Mouse (Mus musculus) ES-E14 (cell line): ENCODE results near the gene Uvrag. TPM values are rescaled to one million over a fixed set of nuclear protein-coding genes. Genes with fewer than 3 reads are reported as not detected.

ENCODE experiments used
- DNase-seq: peaks from one replicate; pipeline ENCODE4 v3.0.0-alpha.2; 2013; ENCODE audit warnings: low read depth, low spot score
- H3K27ac ChIP-seq: 2 replicates; pipeline ENCODE4 v1.5.1; 2012; ENCODE audit warnings: low read depth, mild to moderate bottlenecking, low read length, moderate library complexity, mixed read lengths; ENCODE audit not compliant: poor library complexity, insufficient read depth, severe bottlenecking
- H3K36me3 ChIP-seq: 2 replicates; pipeline ENCODE4 v1.6.1; 2012; ENCODE audit warnings: mild to moderate bottlenecking, low read length, moderate library complexity, mixed read lengths; ENCODE audit not compliant: control insufficient read depth, poor library complexity, insufficient read depth, severe bottlenecking
- H3K4me1 ChIP-seq, 2 experiments: fragments of 150-350 bp in 1 of 2; sonication (generic) in 1 of 2; 2 replicates each; pipeline ENCODE4 v1.6.1; 2012; ENCODE audit warnings: low read length in 2 of 2, mild to moderate bottlenecking in 1 of 2, mixed read lengths in 1 of 2; ENCODE audit not compliant: control insufficient read depth in 2 of 2, insufficient read depth in 2 of 2, poor library complexity in 1 of 2
- H3K4me3 ChIP-seq, 2 experiments: fragments of 150-350 bp in 1 of 2; sonication (generic) in 1 of 2; 2 replicates each; pipeline ENCODE4 v1.5.1; 2012; ENCODE audit warnings: low read length in 2 of 2, low read depth in 1 of 2, mild to moderate bottlenecking in 1 of 2, mixed read lengths in 1 of 2; ENCODE audit not compliant: insufficient read depth in 1 of 2, poor library complexity in 1 of 2, severe bottlenecking in 1 of 2
- H3K9ac ChIP-seq: 2 replicates; pipeline ENCODE4 v1.6.1; 2012; ENCODE audit warnings: low read depth, mild to moderate bottlenecking, low read length, mixed read lengths; ENCODE audit not compliant: poor library complexity, insufficient read depth, severe bottlenecking
- H3K9me3 ChIP-seq: fragments of 150-350 bp; sonication (generic); 2 replicates; pipeline ENCODE4 v1.6.1; 2012; ENCODE audit warnings: low read depth, mild to moderate bottlenecking, low read length; ENCODE audit not compliant: control insufficient read depth, insufficient read depth
- CHD2 ChIP-seq: IDR thresholded peaks from 2 replicates; pipeline ENCODE4 v1.6.1; 2014; ENCODE audit warnings: mild to moderate bottlenecking, low read depth, low read length, inconsistent platforms
- HCFC1 ChIP-seq: IDR thresholded peaks from 2 replicates; pipeline ENCODE4 v1.6.1; 2012; ENCODE audit warnings: low read length, inconsistent platforms, borderline replicate concordance; ENCODE audit not compliant: insufficient read depth
- MAFK ChIP-seq: IDR thresholded peaks from 2 replicates; pipeline ENCODE4 v1.6.1; 2014; ENCODE audit warnings: mild to moderate bottlenecking, low read depth, low read length, inconsistent platforms; ENCODE audit not compliant: insufficient read depth
- ZC3H11A ChIP-seq: IDR thresholded peaks from 2 replicates; pipeline ENCODE4 v1.6.1; 2012; ENCODE audit warnings: low read depth, mild to moderate bottlenecking, inconsistent platforms, low read length, borderline replicate concordance
- ZNF384 ChIP-seq: IDR thresholded peaks from 2 replicates; pipeline ENCODE4 v1.6.1; 2012; ENCODE audit warnings: low read depth, low read length, inconsistent platforms
- in situ Hi-C, 2 experiments: fragments of 600-800 bp; cut with MboI; formaldehyde crosslinking; loops; one replicate each; pipeline ENCODE4 v1.15.1; 2025; ENCODE audit warnings: low sequenced_read_pairs in 2 of 2, inconsistent platforms in 1 of 2; ENCODE audit not compliant: unreplicated experiment in 2 of 2
- total RNA-seq: library from RNA; depleted of rRNA; stranded (reverse); fragments of 300-350 nt; gene quantifications from 2 replicates; pipeline ENCODE4 v1.2.3, GENCODE M21; 2012

The Uvrag gene
- total RNA-seq, 1 experiment, result 14.6 TPM

DNA sequence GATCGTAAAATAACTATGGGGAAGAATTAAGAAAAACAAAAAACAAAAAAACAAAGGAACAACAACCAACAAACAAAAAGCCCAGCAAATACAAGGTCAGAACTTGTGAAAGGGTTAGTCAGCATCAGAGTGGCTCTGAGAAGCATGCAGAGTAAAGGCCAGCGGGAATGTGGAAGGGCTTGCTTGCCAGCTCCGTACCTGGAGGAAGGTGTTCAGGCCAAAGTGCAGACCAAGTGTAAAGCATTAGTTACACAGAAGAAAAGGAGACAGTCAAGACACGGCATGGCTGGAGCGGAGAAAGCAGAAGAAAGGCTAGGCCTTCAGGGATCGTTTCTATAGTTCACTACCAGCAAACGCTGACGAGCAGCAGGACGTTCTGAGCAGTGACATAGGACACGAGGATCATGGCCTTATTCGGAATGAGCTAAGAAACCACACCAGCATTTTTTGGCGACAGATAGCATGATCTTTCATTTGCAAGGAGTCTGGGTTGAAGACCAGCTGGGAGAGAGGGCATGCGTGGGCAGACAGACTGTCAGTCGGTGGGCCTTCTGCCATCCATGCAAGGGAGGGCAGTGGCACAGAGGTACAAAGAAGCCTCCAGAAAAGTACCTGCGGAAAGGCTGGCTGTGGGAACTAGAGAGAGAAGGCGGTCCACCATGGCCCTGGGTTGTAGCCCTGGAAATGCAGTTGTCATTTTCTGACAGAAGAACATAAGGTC is 26.8 kb downstream of the Uvrag start:
- Histone ChIP-seq H3K4me3 (no peak overlapping the region), H3K9me3 (no peaks in the 10 kb centered on the region), H3K27ac (no peak overlapping the region), H3K4me1 (peaks cover 2 to 4% of the 10 kb centered on the region in 2 experiments; a peak in 3 of 4 replicates), H3K9ac (no peak overlapping the region), H3K36me3 (no peaks in the 10 kb centered on the region)
- TF ChIP-seq ZNF384, result no peak
- TF ChIP-seq ZC3H11A, result no peak
- no peak for TF ChIP-seq MAFK
- no peak for TF ChIP-seq CHD2
- TF ChIP-seq HCFC1, result no peak
- no peak for DNase-seq
- in situ Hi-C loops, result no loop called here

DNA sequence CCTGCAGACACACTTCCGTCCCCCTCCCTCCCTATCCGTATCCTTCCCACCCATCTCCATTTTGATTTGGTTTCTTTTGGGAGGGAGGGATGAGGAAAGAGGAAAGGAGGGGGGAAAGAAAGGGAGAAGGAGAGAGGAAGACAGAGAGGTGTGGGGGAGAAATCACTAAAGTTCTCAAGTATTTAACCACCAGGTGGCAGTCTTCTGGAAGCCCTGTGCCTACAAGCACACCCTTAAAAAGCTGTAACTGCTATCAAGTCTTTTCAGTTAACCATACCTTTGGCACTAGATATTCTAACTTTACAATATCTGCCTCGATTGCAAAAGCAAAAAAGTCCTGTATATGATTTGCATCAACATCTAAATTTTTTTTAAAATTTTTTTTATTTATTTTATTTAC is 33.4 kb downstream of the Uvrag start:
- no peak overlapping the region for H3K27ac ChIP-seq
- no peak overlapping the region for H3K4me3 ChIP-seq
- peak; percentile 25 for DNase-seq
- H3K9me3 ChIP-seq, result no peaks in the 10 kb centered on the region
- H3K9ac ChIP-seq, result no peak overlapping the region
- in situ Hi-C loops, result no loop called here
- no peaks in the 10 kb centered on the region for H3K36me3 ChIP-seq
- TF ChIP-seq ZNF384, result no peak
- TF ChIP-seq HCFC1, result no peak
- no peak for TF ChIP-seq CHD2
- no peak for TF ChIP-seq MAFK
- H3K4me1 ChIP-seq, result peaks cover 2 to 4% of the 10 kb centered on the region in 2 experiments; a peak in 3 of 4 replicates

DNA sequence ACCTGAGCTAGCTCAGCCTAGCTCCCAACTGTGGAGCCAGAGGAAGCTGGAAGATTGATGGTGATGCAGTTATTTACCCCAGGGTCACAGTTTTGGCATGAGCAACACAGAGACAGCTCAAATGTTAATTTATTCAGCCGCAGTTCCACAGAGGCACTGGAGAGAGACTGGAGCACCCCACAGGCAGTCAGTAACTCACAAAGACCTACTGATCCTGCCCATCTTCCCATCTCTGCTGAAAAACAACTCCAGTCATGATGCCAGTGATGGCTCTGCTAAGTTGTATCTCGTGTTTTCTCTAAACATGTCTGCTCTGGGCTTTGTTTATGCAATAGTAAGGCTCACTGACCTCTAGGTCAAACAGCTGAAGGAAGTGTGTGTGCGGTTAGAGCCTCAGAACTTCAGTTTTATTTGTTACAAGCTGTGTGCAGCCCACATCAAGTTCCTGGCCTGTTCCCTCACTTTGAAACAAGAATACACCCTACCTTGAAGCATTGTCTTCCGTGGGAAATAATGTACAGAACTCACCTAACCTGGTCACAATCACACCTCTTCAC is 34.1 kb downstream of the Uvrag start:
- no peak for DNase-seq
- no peak overlapping the region for H3K27ac ChIP-seq
- H3K9me3 ChIP-seq, result no peaks in the 10 kb centered on the region
- in situ Hi-C loops, result no loop called here
- no peak overlapping the region for H3K9ac ChIP-seq
- H3K4me1 ChIP-seq, result peaks cover 2 to 6% of the 10 kb centered on the region in 2 experiments; a peak in 3 of 4 replicates
- H3K36me3 ChIP-seq, result no peaks in the 10 kb centered on the region
- no peak overlapping the region for H3K4me3 ChIP-seq
- TF ChIP-seq ZC3H11A (no peak), MAFK (no peak), ZNF384 (no peak), CHD2 (no peak), HCFC1 (no peak)

DNA sequence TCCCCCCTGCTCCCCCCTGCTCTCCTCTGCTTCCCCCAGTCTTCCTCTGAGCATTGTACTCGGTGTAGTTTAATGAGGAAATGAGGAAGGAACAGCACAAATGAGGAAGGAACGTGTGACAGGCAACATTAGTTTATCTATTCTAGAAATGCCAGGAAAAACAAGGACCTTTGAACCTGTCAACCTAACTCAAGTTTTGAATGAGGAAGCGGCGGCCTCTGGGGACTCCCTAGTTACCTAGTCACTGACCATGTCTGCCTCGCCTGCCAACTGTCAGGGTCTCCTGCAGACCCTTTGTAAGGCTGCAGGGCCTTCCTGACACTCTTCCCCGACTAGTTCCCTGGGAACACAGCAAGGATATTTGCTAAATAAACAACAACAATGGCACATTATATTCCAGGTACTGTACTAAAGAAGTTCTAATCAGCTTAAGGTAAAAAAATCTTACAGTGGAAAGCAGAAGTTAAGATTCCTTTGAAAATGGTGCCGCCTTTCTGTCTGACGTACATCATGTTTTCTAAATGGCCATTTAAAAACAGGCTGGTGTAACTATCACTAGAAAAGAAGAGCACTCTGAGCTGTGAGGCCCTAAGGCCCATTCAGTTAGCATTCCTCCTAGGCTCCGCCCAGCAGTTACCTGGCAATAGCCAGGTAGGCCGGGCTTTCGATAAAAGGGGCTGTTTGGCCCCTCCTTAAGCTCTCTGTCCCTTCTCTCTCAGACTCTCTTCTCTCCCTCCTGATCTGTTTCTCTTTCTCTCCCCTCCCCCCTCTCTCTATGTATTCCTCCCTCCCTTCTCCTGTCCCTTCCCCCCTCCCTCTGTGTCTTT is 39.0 kb downstream of the Uvrag start:
- Histone ChIP-seq H3K36me3 (no peaks in the 10 kb centered on the region), H3K4me1 (peaks cover 0 to 2% of the 10 kb centered on the region in 2 experiments; a peak in 1 of 4 replicates), H3K4me3 (no peak overlapping the region), H3K9me3 (no peaks in the 10 kb centered on the region), H3K9ac (no peak overlapping the region), H3K27ac (no peak overlapping the region)
- TF ChIP-seq CHD2 (no peak), ZNF384 (no peak), MAFK (no peak)
- peak; percentile 8 for DNase-seq
- in situ Hi-C loops, result no loop called here
